Mouse (Mus musculus) forebrain, embryonic 16.5 days (tissue): Measurements from ENCODE around the gene Smim20. TPM values are rescaled to one million over a fixed set of nuclear protein-coding genes. Genes with fewer than 3 reads are reported as not detected.

ENCODE experiments used
- ATAC-seq: fragments of 200-750 bp; cut with Nextera tagmentation; 2 replicates; pipeline ENCODE4 v1.8.0; 2017; ENCODE audit warnings: mild to moderate bottlenecking, moderate library complexity
- H3K27ac ChIP-seq: fragments of 300-500 bp; sonication (generic); 2 replicates; pipeline ENCODE4 v1.5.1; 2014; ENCODE audit warnings: low read length, control low read depth
- H3K27me3 ChIP-seq: fragments of 300-500 bp; sonication (generic); replicated peaks from 2 replicates; pipeline ENCODE4 v1.6.1; 2014; ENCODE audit warnings: low read length; ENCODE audit not compliant: control insufficient read depth, insufficient read depth
- H3K36me3 ChIP-seq: fragments of 300-500 bp; sonication (generic); 2 replicates; pipeline ENCODE4 v1.6.1; 2014; ENCODE audit not compliant: control insufficient read depth, insufficient read depth
- H3K4me1 ChIP-seq: fragments of 300-500 bp; sonication (generic); replicated peaks from 2 replicates; pipeline ENCODE4 v1.6.1; 2014; ENCODE audit warnings: low read length; ENCODE audit not compliant: control insufficient read depth, insufficient read depth
- H3K4me2 ChIP-seq: fragments of 300-500 bp; sonication (generic); 2 replicates; pipeline ENCODE4 v1.6.1; 2014; ENCODE audit warnings: mild to moderate bottlenecking, low read length, control low read depth
- H3K4me3 ChIP-seq: fragments of 300-500 bp; sonication (generic); replicated peaks from 2 replicates; pipeline ENCODE4 v1.5.1; 2014; ENCODE audit warnings: mild to moderate bottlenecking, low read length, control low read depth
- H3K9ac ChIP-seq: fragments of 300-500 bp; sonication (generic); replicated peaks from 2 replicates; pipeline ENCODE4 v1.6.1; 2014; ENCODE audit warnings: low read depth, low read length, control low read depth
- H3K9me3 ChIP-seq: fragments of 300-500 bp; sonication (generic); 2 replicates; pipeline ENCODE4 v1.6.1; 2016; ENCODE audit warnings: low read length; ENCODE audit not compliant: control insufficient read depth
- WGBS: fragments of 180-500 bp; shearing (Covaris S2); extraction: QIAGEN DNeasy Blood & Tissue Kit; methylation state at CpG from one replicate; pipeline ENCODE4 v1.1.7; 2014; 5-methylcytosine and 5-hydroxymethylcytosine counted together
- polyA plus RNA-seq: library from polyadenylated mRNA; unstranded; fragments of >200 nt; fragmentation: Nextera tagmentation; extraction: Ambion mirVana; gene quantifications from 2 replicates; pipeline ENCODE4 v1.2.1, GENCODE M21; 2015

Smim20 gene
- polyA plus RNA-seq, 1 experiment from 2014 or later: 75.6 TPM

DNA sequence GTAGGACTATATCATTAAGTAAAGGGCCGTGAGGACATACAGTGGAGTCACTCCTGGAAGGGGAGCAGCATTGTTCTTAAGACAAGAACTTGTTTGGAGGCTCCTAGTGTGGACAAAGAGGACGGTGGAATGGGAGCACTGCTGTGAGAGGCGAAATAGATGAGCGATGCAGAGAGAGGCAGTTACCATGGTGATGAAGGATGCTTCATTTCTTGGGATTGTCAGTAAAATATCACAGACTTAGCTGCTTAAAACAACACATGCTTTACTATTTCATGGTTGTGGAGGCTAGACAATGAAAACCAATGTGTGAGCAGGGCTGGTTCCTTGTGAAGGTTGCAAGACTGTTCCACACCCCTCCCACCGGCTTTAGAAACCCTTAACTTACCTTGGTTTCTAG, 27.7 kb downstream of the Smim20 start:
- peak overlapping the region; percentile 66 for H3K27ac ChIP-seq
- peak; percentile 85 for ATAC-seq
- H3K4me2 ChIP-seq: no peak overlapping the region
- H3K27me3 ChIP-seq: no peaks in the 10 kb centered on the region
- H3K36me3 ChIP-seq: no peaks in the 10 kb centered on the region
- H3K9ac ChIP-seq: no peak overlapping the region
- 64% methylated on average over 5 of the region's 5 CpGs for WGBS
- H3K4me1 ChIP-seq: 0 out of 2 replicates have a peak, but pooled peaks cover 5% of the 10 kb centered on the region
- no peak overlapping the region for H3K4me3 ChIP-seq
- H3K9me3 ChIP-seq: no peaks in the 10 kb centered on the region

DNA sequence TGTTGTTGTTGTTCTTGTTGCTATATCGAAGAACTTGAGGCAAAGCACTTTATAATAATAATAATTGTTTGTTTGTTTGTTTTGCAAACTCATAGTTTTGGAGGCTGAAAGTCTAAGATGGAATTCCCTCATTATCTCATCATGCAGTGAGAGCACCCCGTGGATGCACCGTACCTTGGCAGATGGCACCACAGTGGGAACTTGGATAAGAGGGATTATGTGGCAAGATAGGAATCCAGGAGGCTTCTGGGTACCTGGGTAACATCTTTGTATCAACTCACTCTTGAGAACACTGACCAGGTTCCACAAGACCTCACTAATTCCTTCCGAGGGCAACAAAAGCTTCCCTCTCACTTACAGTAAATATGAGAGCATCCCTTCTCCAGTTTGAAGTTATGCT, 30.1 kb downstream of the Smim20 start:
- peaks cover 8% of the 10 kb centered on the region; the same call in 1 of the 2 replicates for H3K4me1 ChIP-seq
- H3K36me3 ChIP-seq: no peaks in the 10 kb centered on the region
- H3K9me3 ChIP-seq: no peaks in the 10 kb centered on the region
- no peaks in the 10 kb centered on the region for H3K27me3 ChIP-seq
- H3K4me2 ChIP-seq: no peak overlapping the region
- no peak for ATAC-seq
- no peak overlapping the region for H3K4me3 ChIP-seq
- H3K9ac ChIP-seq: no peak overlapping the region
- H3K27ac ChIP-seq: no peak overlapping the region
- WGBS: 90% methylated on average over 4 of the region's 4 CpGs

DNA sequence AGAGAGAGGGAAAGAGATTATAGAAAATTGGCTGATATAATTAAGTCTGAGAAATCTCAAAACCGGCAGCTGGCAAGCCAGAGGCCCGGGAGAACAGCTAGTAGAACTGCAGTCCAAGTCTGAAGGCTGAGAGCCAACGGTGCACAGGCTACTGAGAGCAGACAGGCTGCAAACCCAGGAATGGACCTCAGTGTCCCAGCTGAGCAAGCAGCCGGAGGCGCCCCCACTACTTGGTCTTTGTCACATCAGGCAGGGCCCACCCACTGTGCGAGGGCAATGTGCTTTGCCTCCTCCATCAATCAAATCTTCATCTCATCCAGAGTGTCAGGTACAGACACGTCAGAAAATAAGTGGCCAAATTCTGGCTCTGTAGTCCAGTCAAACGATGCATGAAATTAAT, 34.6 kb downstream of the Smim20 start:
- WGBS: 66% methylated on average over 8 of the region's 8 CpGs
- H3K9me3 ChIP-seq: no peaks in the 10 kb centered on the region
- peaks cover 3% of the 10 kb centered on the region; the same call in 1 of the 2 replicates for H3K4me1 ChIP-seq
- no peak overlapping the region for H3K9ac ChIP-seq
- H3K4me2 ChIP-seq: no peak overlapping the region
- H3K27ac ChIP-seq: no peak overlapping the region
- H3K36me3 ChIP-seq: no peaks in the 10 kb centered on the region
- H3K27me3 ChIP-seq: no peaks in the 10 kb centered on the region
- no peak for ATAC-seq
- H3K4me3 ChIP-seq: no peak overlapping the region

DNA sequence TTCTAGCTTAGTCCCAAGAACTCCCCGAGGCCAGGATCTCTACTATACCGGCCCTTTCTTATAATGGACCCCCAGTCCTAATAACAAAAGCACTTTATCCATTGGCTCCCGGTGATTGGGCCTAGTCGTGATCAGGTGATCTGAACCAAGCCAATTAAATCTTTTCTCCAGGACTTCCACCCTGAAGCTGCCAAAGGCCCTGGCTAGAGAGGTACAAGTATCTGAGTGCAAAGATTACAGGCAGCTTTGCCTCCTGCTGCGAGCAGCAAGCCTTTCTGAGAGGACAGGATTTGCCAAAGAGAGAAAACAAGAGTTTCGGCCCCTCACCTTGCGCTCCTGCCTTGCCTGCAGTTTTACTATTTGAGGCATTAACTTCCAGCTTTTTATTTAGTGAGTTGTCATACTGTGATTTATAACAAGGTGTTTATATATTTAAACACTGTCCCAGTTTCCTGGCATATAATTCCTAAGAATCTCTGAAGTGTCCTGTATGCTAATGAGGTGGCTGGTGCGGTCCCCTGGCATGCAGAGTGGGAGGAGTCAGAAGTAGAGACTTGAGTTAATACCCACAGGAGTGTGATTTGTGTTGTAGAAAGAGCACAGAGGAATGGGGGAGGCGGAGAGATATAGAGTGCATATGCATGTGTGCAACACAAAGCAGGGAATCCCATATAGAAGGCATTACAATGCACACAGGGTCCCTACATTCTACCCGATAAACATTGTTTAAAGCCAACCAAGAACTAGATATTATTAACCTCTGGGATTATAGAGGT, 36.2 kb downstream of the Smim20 start:
- no peak overlapping the region for H3K4me2 ChIP-seq
- H3K36me3 ChIP-seq: no peaks in the 10 kb centered on the region
- no peak overlapping the region for H3K27ac ChIP-seq
- no peak for ATAC-seq
- no peaks in the 10 kb centered on the region for H3K9me3 ChIP-seq
- H3K4me1 ChIP-seq: peaks cover 3% of the 10 kb centered on the region; the same call in 1 of the 2 replicates
- H3K27me3 ChIP-seq: no peaks in the 10 kb centered on the region
- H3K9ac ChIP-seq: no peak overlapping the region
- 71% methylated on average over 10 of the region's 10 CpGs for WGBS
- H3K4me3 ChIP-seq: no peak overlapping the region

DNA sequence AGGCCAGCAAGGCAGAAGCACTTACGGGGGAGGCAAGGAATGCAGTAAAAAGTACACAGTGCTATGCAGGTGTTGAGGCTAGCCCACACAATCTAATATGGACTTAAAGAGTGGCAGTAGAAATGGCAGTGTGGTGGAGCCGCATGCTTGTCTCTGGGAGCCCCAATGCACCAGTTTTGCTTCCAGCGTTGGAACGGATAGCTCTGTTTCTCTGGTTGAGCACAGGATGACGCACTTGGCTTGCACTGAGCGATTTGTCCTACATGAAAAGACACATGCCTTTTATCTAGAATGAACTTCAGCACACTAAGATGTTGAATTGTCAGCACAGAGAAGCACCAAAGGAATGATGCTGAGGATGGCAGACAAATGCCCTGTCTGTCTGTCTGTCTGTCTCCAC, 37.1 kb downstream of the Smim20 start:
- H3K4me2 ChIP-seq: no peak overlapping the region
- no peak for ATAC-seq
- H3K4me3 ChIP-seq: no peak overlapping the region
- WGBS: 95% methylated on average over 6 of the region's 6 CpGs
- no peak overlapping the region for H3K27ac ChIP-seq
- no peaks in the 10 kb centered on the region for H3K9me3 ChIP-seq
- no peak overlapping the region for H3K9ac ChIP-seq
- H3K27me3 ChIP-seq: no peaks in the 10 kb centered on the region
- H3K4me1 ChIP-seq: peaks cover 3% of the 10 kb centered on the region; the same call in 1 of the 2 replicates
- H3K36me3 ChIP-seq: no peaks in the 10 kb centered on the region

DNA sequence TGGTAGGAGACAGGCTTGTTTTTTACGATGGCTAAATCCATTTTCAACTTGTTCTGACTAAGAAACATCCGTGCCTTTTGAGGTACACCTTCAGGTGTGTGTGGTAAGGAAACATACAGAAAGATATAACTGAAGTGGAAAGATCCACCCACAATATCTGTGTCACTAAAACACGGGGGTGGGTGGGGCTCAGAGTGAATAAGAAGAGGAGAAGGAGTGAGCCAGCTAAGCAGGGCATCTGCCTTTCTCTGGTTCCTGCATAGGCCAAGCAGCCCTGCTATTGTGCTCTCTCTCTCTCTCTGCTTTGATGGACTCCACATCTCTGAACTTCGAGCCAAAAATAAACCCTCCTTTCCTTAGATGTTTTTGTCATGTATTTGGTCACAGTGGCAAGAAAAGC, 38.1 kb downstream of the Smim20 start:
- WGBS: 73% methylated on average over 4 of the region's 4 CpGs
- Histone ChIP-seq H3K27ac (no peak overlapping the region), H3K27me3 (no peaks in the 10 kb centered on the region), H3K36me3 (no peaks in the 10 kb centered on the region), H3K4me1 (peaks cover 3% of the 10 kb centered on the region; the same call in 1 of the 2 replicates), H3K9ac (no peak overlapping the region), H3K4me3 (no peak overlapping the region), H3K4me2 (no peak overlapping the region), H3K9me3 (no peaks in the 10 kb centered on the region)
- ATAC-seq: no peak

DNA sequence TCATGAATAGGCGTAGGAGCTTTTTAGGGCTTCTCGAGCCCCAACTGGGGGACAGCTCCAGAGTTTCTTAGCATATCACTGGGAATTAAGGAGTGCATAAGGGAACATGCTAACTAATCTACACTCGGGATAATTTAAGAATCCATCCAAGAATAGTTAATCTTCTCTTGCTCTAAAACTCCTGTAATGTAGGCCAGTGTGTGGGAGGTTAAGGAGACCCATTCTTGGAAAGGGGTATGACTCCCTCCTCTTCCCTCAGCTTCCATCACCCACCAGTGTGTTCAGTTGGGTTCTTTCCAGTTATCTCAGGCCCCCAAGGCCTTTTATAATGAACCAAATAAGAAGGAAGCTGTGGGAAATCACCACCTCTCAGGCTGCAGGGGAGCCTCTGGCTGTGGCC, 40.0 kb downstream of the Smim20 start:
- H3K27ac ChIP-seq: no peak overlapping the region
- 90% methylated on average over 3 of the region's 3 CpGs for WGBS
- H3K9me3 ChIP-seq: no peaks in the 10 kb centered on the region
- no peaks in the 10 kb centered on the region for H3K36me3 ChIP-seq
- ATAC-seq: no peak
- H3K4me3 ChIP-seq: no peak overlapping the region
- H3K4me1 ChIP-seq: no peaks in the 10 kb centered on the region
- H3K9ac ChIP-seq: no peak overlapping the region
- H3K27me3 ChIP-seq: no peaks in the 10 kb centered on the region
- no peak overlapping the region for H3K4me2 ChIP-seq

DNA sequence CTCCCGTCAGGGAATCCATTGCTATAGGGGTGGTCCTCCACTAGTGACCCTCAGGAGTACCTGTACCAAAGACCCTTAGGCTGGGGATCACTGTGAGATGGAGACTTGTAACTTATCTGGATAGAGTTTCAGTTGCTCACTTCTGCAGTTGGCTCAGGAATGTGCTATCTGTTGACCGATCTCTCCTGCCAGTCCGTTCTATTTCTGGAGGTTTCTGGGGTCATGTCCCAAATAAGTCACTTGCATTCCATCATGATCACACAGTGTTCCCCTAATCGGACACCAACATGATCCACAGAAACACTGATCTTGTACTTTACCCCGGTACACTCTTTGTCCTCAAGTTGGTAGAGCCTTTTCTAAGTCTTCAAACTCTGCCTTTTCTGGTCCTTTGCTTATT, 40.6 kb downstream of the Smim20 start:
- Histone ChIP-seq H3K9me3 (no peaks in the 10 kb centered on the region), H3K4me2 (no peak overlapping the region), H3K4me1 (no peaks in the 10 kb centered on the region), H3K9ac (no peak overlapping the region), H3K4me3 (no peak overlapping the region), H3K36me3 (no peaks in the 10 kb centered on the region), H3K27ac (no peak overlapping the region), H3K27me3 (no peaks in the 10 kb centered on the region)
- WGBS: 95% methylated on average over 5 of the region's 5 CpGs
- no peak for ATAC-seq

DNA sequence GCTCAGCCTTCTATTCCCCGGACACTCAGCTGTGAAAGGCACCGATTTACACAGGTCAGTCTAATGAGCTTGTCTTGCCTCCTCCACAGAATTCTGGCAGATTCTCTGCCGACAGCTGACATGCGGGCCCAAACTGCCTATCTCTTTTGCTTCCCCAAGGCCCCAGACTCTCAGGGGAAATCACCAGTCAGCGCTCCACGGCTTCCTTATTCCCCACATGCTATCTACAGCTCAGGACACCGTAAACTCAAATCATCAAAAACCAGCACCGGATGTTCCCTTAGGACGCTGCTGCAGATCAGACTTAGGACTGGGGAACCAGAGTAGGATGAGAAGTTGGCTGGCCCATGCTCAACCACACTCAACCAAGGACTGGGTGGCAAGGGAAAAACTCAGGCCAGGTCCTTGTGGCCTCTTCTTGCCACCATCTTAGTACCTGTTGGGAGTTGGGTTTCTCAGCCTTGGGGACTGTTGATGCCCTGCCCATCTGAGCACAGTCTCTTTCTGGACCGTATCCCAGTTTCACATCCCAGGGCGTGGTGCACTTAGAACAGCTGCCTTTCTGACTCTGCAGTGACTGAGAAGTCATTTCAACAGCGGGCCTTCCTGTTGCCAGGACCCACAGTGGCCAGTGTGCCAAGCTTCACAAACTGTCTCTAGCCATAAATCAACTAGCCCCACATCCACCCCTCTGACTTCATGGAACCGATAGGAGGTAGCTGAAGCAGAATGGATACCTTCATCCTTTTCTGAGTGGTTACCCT, 47.7 kb downstream of the Smim20 start:
- Histone ChIP-seq H3K4me3 (no peak overlapping the region), H3K36me3 (no peaks in the 10 kb centered on the region), H3K9me3 (no peaks in the 10 kb centered on the region), H3K27me3 (no peaks in the 10 kb centered on the region), H3K4me1 (no peaks in the 10 kb centered on the region), H3K9ac (no peak overlapping the region), H3K4me2 (no peak overlapping the region), H3K27ac (no peak overlapping the region)
- no peak for ATAC-seq
- WGBS: 90% methylated on average over 13 of the region's 13 CpGs
